Mouse (Mus musculus) kidney, adult 2 months (tissue): ENCODE results near the gene Pgls. TPM values are rescaled to one million over a fixed set of nuclear protein-coding genes. Genes with fewer than 3 reads are reported as not detected.
A peak's percentile ranks its signal among the peaks of the same experiment; 100 is the strongest.

Experiments used
- DNase-seq: peaks from one replicate; pipeline ENCODE4 v3.0.0; 2021
- H3K27ac ChIP-seq: fragments of 200-500 bp; 2 replicates; pipeline ENCODE4 v1.5.1; 2012; ENCODE audit warnings: low read depth, low read length, control low read depth, inconsistent platforms; ENCODE audit not compliant: insufficient read depth
- H3K27me3 ChIP-seq: fragments of 200-500 bp; replicated peaks from 2 replicates; pipeline ENCODE4 v1.6.1; 2012; ENCODE audit warnings: mild to moderate bottlenecking, moderate library complexity, low read length, inconsistent platforms; ENCODE audit not compliant: control insufficient read depth, insufficient read depth
- H3K36me3 ChIP-seq: fragments of 200-500 bp; 2 replicates; pipeline ENCODE4 v1.6.1; 2012; ENCODE audit warnings: mild to moderate bottlenecking, moderate library complexity, low read length, inconsistent platforms; ENCODE audit not compliant: control insufficient read depth, insufficient read depth
- H3K4me1 ChIP-seq: fragments of 200-500 bp; 2 replicates; pipeline ENCODE4 v1.6.1; 2011; ENCODE audit warnings: low read length; ENCODE audit not compliant: control insufficient read depth, insufficient read depth
- H3K4me3 ChIP-seq: fragments of 200-500 bp; 2 replicates; pipeline ENCODE4 v1.5.1; 2011; ENCODE audit warnings: mild to moderate bottlenecking, low read depth, low read length, control low read depth; ENCODE audit not compliant: insufficient read depth
- CTCF ChIP-seq: fragments of 200-500 bp; conservative IDR thresholded peaks from 2 replicates; pipeline ENCODE4 v1.5.1; 2011; ENCODE audit warnings: low read depth, mild to moderate bottlenecking, control low read depth, low read length, moderate library complexity, mixed read lengths; ENCODE audit not compliant: insufficient read depth, insufficient read length
- POLR2A ChIP-seq: fragments of 200-500 bp; IDR thresholded peaks from one replicate; pipeline ENCODE4 v1.6.1; 2011; ENCODE audit warnings: low read depth, low read length, control low read depth
- WGBS: fragments of 180-500 bp; shearing (Covaris S2); methylation state at CpG from one replicate; pipeline ENCODE4 v1.1.7; 2018; 5-methylcytosine and 5-hydroxymethylcytosine counted together
- polyA plus RNA-seq: library from polyadenylated mRNA; depleted of rRNA; stranded (reverse); fragments of >200 nt; gene quantifications from 2 replicates; pipeline ENCODE4 v1.2.3, GENCODE M21; 2012

Pgls gene
- polyA plus RNA-seq, 1 experiment, result 134 TPM

- TF ChIP-seq CTCF, result no peak
- TF ChIP-seq POLR2A, result peak; percentile 25
- peak overlapping the region; percentile 75 for H3K4me3 ChIP-seq
- H3K27me3 ChIP-seq, result no peaks in the 10 kb centered on the region
- peaks cover 17% of the 10 kb centered on the region; the same call in 1 of the 2 replicates for H3K4me1 ChIP-seq
- no peaks in the 10 kb centered on the region for H3K36me3 ChIP-seq
- 3% methylated on average over 51 of the region's 51 CpGs for WGBS
- DNase-seq, result peak; percentile 98
- peak overlapping the region; percentile 94 for H3K27ac ChIP-seq
These were observed 22.3 kb upstream of the Pgls start for GRCm38 (mm10) chr8:71569366-71570290.

- H3K36me3 ChIP-seq, result no peaks in the 10 kb centered on the region
- 1% methylated on average over 41 of the region's 41 CpGs for WGBS
- H3K27ac ChIP-seq, result peak overlapping the region; percentile 94
- H3K4me1 ChIP-seq, result peaks cover 17% of the 10 kb centered on the region; the same call in 1 of the 2 replicates
- H3K27me3 ChIP-seq, result no peaks in the 10 kb centered on the region
- TF ChIP-seq POLR2A (no peak), CTCF (no peak)
- H3K4me3 ChIP-seq, result peak overlapping the region; percentile 75
- peak; percentile 99 for DNase-seq
These were observed 21.6 kb upstream of the Pgls start for GRCm38 (mm10) chr8:71570291-71570954.

- H3K27ac ChIP-seq, result no peak overlapping the region
- H3K36me3 ChIP-seq, result no peaks in the 10 kb centered on the region
- H3K27me3 ChIP-seq, result no peaks in the 10 kb centered on the region
- no peak overlapping the region for H3K4me3 ChIP-seq
- DNase-seq, result no peak
- TF ChIP-seq CTCF (no peak; the same call in 1 of the 2 replicates), POLR2A (no peak)
- WGBS, result 66% methylated on average over 2 of the region's 2 CpGs
- peaks cover 17% of the 10 kb centered on the region; the same call in 1 of the 2 replicates for H3K4me1 ChIP-seq
These were observed 19.9 kb upstream of the Pgls start for GRCm38 (mm10) chr8:71572077-71572476.

GRCm38 (mm10) chr8:71572847-71573633 is 18.9 kb upstream of the Pgls start:
- H3K27ac ChIP-seq, result no peak overlapping the region; the same call in 1 of the 2 replicates
- TF ChIP-seq POLR2A (no peak), CTCF (no peak)
- DNase-seq, result peak; percentile 83
- 56% methylated on average over 9 of the region's 9 CpGs for WGBS
- no peak overlapping the region for H3K4me3 ChIP-seq
- H3K4me1 ChIP-seq, result peaks cover 8% of the 10 kb centered on the region; the same call in 1 of the 2 replicates
- no peaks in the 10 kb centered on the region for H3K27me3 ChIP-seq
- H3K36me3 ChIP-seq, result no peaks in the 10 kb centered on the region

- no peaks in the 10 kb centered on the region for H3K36me3 ChIP-seq
- no peaks in the 10 kb centered on the region for H3K27me3 ChIP-seq
- WGBS, result 70% methylated on average over 7 of the region's 7 CpGs
- H3K4me1 ChIP-seq, result peaks cover 5% of the 10 kb centered on the region; the same call in 1 of the 2 replicates
- no peak for TF ChIP-seq CTCF
- TF ChIP-seq POLR2A, result no peak
- DNase-seq, result no peak
- no peak overlapping the region; the same call in 1 of the 2 replicates for H3K27ac ChIP-seq
- no peak overlapping the region for H3K4me3 ChIP-seq
These were observed 17.6 kb upstream of the Pgls start for GRCm38 (mm10) chr8:71574426-71574825.

- no peaks in the 10 kb centered on the region for H3K36me3 ChIP-seq
- 56% methylated on average over 1 of the region's 1 CpGs for WGBS
- no peak for DNase-seq
- H3K4me1 ChIP-seq, result peaks cover 5% of the 10 kb centered on the region; the same call in 1 of the 2 replicates
- no peak overlapping the region for H3K4me3 ChIP-seq
- no peaks in the 10 kb centered on the region for H3K27me3 ChIP-seq
- H3K27ac ChIP-seq, result no peak overlapping the region
- TF ChIP-seq CTCF, result no peak
- TF ChIP-seq POLR2A, result no peak
These were observed 17.0 kb upstream of the Pgls start for GRCm38 (mm10) chr8:71575020-71575419.
